Mouse (Mus musculus): ENCODE results near the gene Brox. TPM values are rescaled to one million over a fixed set of nuclear protein-coding genes. Genes with fewer than 3 reads are reported as not detected.

Gene Brox
- total RNA-seq, 1 experiment, result 34.1 TPM

- no peaks in the 10 kb centered on the region for H3K4me1 ChIP-seq (ENCODE audit: control insufficient read depth in 2 of 2, insufficient read depth in 2 of 2, low read length in 2 of 2, poor library complexity in 1 of 2)
- no peak overlapping the region for H3K4me3 ChIP-seq (ENCODE audit: insufficient read depth in 1 of 2, low read depth in 1 of 2, low read length in 2 of 2, poor library complexity in 1 of 2, severe bottlenecking in 1 of 2)
- DNase-seq (ENCODE audit: low read depth, low spot score), result no peak
- H3K36me3 ChIP-seq (ENCODE audit: control insufficient read depth, insufficient read depth, low read length, poor library complexity, severe bottlenecking), result no peaks in the 10 kb centered on the region; the same call in 1 of the 2 replicates
- in situ Hi-C loops (cut with MboI; ENCODE audit: low sequenced_read_pairs in 2 of 2, unreplicated experiment in 2 of 2), result loop anchor here in 1 of 2 experiments (25.0 kb wide), 1 partner anchor 711 kb away; the partner anchor contains the start of gene Capn8
- no peaks in the 10 kb centered on the region for H3K9me3 ChIP-seq (ENCODE audit: control insufficient read depth, insufficient read depth, low read depth, low read length)
- TF ChIP-seq MAFK (IDR thresholded peaks at IDR 0.05; ENCODE audit: insufficient read depth, low read depth, low read length) (no peak), HCFC1 (IDR thresholded peaks at IDR 0.05; ENCODE audit: borderline replicate concordance, insufficient read depth, low read length) (no peak), ZNF384 (IDR thresholded peaks at IDR 0.05; ENCODE audit: low read depth, low read length) (no peak), CHD2 (IDR thresholded peaks at IDR 0.05; ENCODE audit: low read depth, low read length) (no peak), ZC3H11A (IDR thresholded peaks at IDR 0.05; ENCODE audit: borderline replicate concordance, low read depth, low read length) (0 out of 2 replicates have a peak, but pooled peaks have one; percentile 47)
- no peak overlapping the region for H3K9ac ChIP-seq (ENCODE audit: insufficient read depth, low read depth, low read length, poor library complexity, severe bottlenecking)
- no peak overlapping the region for H3K27ac ChIP-seq (ENCODE audit: insufficient read depth, low read depth, low read length, poor library complexity, severe bottlenecking)
Measured at GRCm38 (mm10) chr1:183272867-183273818, 23.9 kb downstream of the Brox start.

GRCm38 (mm10) chr1:183267666-183268065 lies 29.4 kb downstream of the Brox start:
- no peaks in the 10 kb centered on the region for H3K9me3 ChIP-seq (ENCODE audit: control insufficient read depth, insufficient read depth, low read depth, low read length)
- in situ Hi-C loops (cut with MboI; ENCODE audit: low sequenced_read_pairs in 2 of 2, unreplicated experiment in 2 of 2), result loop anchor here in 1 of 2 experiments (25.0 kb wide), 1 partner anchor 705 kb away; the partner anchor contains the start of gene Capn8
- no peak overlapping the region for H3K9ac ChIP-seq (ENCODE audit: insufficient read depth, low read depth, low read length, poor library complexity, severe bottlenecking)
- 0 out of 4 replicates have a peak, but pooled peaks cover 0 to 2% of the 10 kb centered on the region in 2 experiments for H3K4me1 ChIP-seq (ENCODE audit: control insufficient read depth in 2 of 2, insufficient read depth in 2 of 2, low read length in 2 of 2, poor library complexity in 1 of 2)
- DNase-seq (ENCODE audit: low read depth, low spot score), result no peak
- no peaks in the 10 kb centered on the region for H3K36me3 ChIP-seq (ENCODE audit: control insufficient read depth, insufficient read depth, low read length, poor library complexity, severe bottlenecking)
- TF ChIP-seq ZC3H11A (IDR thresholded peaks at IDR 0.05; ENCODE audit: borderline replicate concordance, low read depth, low read length) (no peak), MAFK (IDR thresholded peaks at IDR 0.05; ENCODE audit: insufficient read depth, low read depth, low read length) (no peak), CHD2 (IDR thresholded peaks at IDR 0.05; ENCODE audit: low read depth, low read length) (no peak), HCFC1 (IDR thresholded peaks at IDR 0.05; ENCODE audit: borderline replicate concordance, insufficient read depth, low read length) (no peak), ZNF384 (IDR thresholded peaks at IDR 0.05; ENCODE audit: low read depth, low read length) (no peak)
- H3K27ac ChIP-seq (ENCODE audit: insufficient read depth, low read depth, low read length, poor library complexity, severe bottlenecking), result no peak overlapping the region
- H3K4me3 ChIP-seq (ENCODE audit: insufficient read depth in 1 of 2, low read depth in 1 of 2, low read length in 2 of 2, poor library complexity in 1 of 2, severe bottlenecking in 1 of 2), result no peak overlapping the region

GRCm38 (mm10) chr1:183265921-183266467 lies 31.1 kb downstream of the Brox start:
- in situ Hi-C loops (cut with MboI; ENCODE audit: low sequenced_read_pairs in 2 of 2, unreplicated experiment in 2 of 2), result loop anchor here in 1 of 2 experiments (25.0 kb wide), 1 partner anchor 704 kb away; the partner anchor contains the start of gene Capn8
- DNase-seq (ENCODE audit: low read depth, low spot score), result no peak
- Histone ChIP-seq H3K4me1 (ENCODE audit: control insufficient read depth in 2 of 2, insufficient read depth in 2 of 2, low read length in 2 of 2, poor library complexity in 1 of 2) (0 out of 4 replicates have a peak, but pooled peaks cover 0 to 2% of the 10 kb centered on the region in 2 experiments), H3K4me3 (ENCODE audit: insufficient read depth in 1 of 2, low read depth in 1 of 2, low read length in 2 of 2, poor library complexity in 1 of 2, severe bottlenecking in 1 of 2) (no peak overlapping the region), H3K27ac (ENCODE audit: insufficient read depth, low read depth, low read length, poor library complexity, severe bottlenecking) (no peak overlapping the region), H3K9me3 (ENCODE audit: control insufficient read depth, insufficient read depth, low read depth, low read length) (no peaks in the 10 kb centered on the region), H3K9ac (ENCODE audit: insufficient read depth, low read depth, low read length, poor library complexity, severe bottlenecking) (no peak overlapping the region), H3K36me3 (ENCODE audit: control insufficient read depth, insufficient read depth, low read length, poor library complexity, severe bottlenecking) (no peaks in the 10 kb centered on the region)
- no peak for TF ChIP-seq CHD2 (IDR thresholded peaks at IDR 0.05; ENCODE audit: low read depth, low read length)
- TF ChIP-seq ZC3H11A (IDR thresholded peaks at IDR 0.05; ENCODE audit: borderline replicate concordance, low read depth, low read length), result no peak
- TF ChIP-seq HCFC1 (IDR thresholded peaks at IDR 0.05; ENCODE audit: borderline replicate concordance, insufficient read depth, low read length), result no peak
- TF ChIP-seq MAFK (IDR thresholded peaks at IDR 0.05; ENCODE audit: insufficient read depth, low read depth, low read length), result no peak
- TF ChIP-seq ZNF384 (IDR thresholded peaks at IDR 0.05; ENCODE audit: low read depth, low read length), result no peak

- in situ Hi-C loops (cut with MboI; ENCODE audit: low sequenced_read_pairs in 2 of 2, unreplicated experiment in 2 of 2), result loop anchor here in 1 of 2 experiments (25.0 kb wide), 1 partner anchor 702 kb away; the partner anchor contains the start of gene Capn8
- Histone ChIP-seq H3K4me3 (ENCODE audit: insufficient read depth in 1 of 2, low read depth in 1 of 2, low read length in 2 of 2, poor library complexity in 1 of 2, severe bottlenecking in 1 of 2) (no peak overlapping the region), H3K9me3 (ENCODE audit: control insufficient read depth, insufficient read depth, low read depth, low read length) (no peaks in the 10 kb centered on the region), H3K9ac (ENCODE audit: insufficient read depth, low read depth, low read length, poor library complexity, severe bottlenecking) (no peak overlapping the region), H3K27ac (ENCODE audit: insufficient read depth, low read depth, low read length, poor library complexity, severe bottlenecking) (no peak overlapping the region), H3K36me3 (ENCODE audit: control insufficient read depth, insufficient read depth, low read length, poor library complexity, severe bottlenecking) (no peaks in the 10 kb centered on the region), H3K4me1 (ENCODE audit: control insufficient read depth in 2 of 2, insufficient read depth in 2 of 2, low read length in 2 of 2, poor library complexity in 1 of 2) (0 out of 4 replicates have a peak, but pooled peaks cover 0 to 2% of the 10 kb centered on the region in 2 experiments)
- DNase-seq (ENCODE audit: low read depth, low spot score), result peak; percentile 24
- TF ChIP-seq ZC3H11A (IDR thresholded peaks at IDR 0.05; ENCODE audit: borderline replicate concordance, low read depth, low read length) (no peak), MAFK (IDR thresholded peaks at IDR 0.05; ENCODE audit: insufficient read depth, low read depth, low read length) (no peak), CHD2 (IDR thresholded peaks at IDR 0.05; ENCODE audit: low read depth, low read length) (no peak), HCFC1 (IDR thresholded peaks at IDR 0.05; ENCODE audit: borderline replicate concordance, insufficient read depth, low read length) (no peak), ZNF384 (IDR thresholded peaks at IDR 0.05; ENCODE audit: low read depth, low read length) (no peak)
Measured at GRCm38 (mm10) chr1:183264145-183265008, 32.7 kb downstream of the Brox start.

Measured in ES-E14 (cell line).